Mouse (Mus musculus) adrenal gland, postnatal 4 days (tissue): ENCODE measurements around the gene Grin2a. TPM values are rescaled to one million over a fixed set of nuclear protein-coding genes. Genes with fewer than 3 reads are reported as not detected.
"Not testable (repeated sequence)": the region's sequence is repeated elsewhere in the genome, so short reads cannot be mapped to it uniquely, and the experiment has no call there.

ENCODE experiments used
- DNase-seq, 2 experiments: peaks; one replicate each; pipeline ENCODE4 v3.0.0; 2021 to 2022; ENCODE audit warnings: low spot score in 2 of 2, mixed read lengths in 2 of 2
- total RNA-seq, 2 experiments: library from RNA; stranded (reverse); gene quantifications; 2 replicates each; pipeline ENCODE4 v1.2.3; 2021

The Grin2a gene
- total RNA-seq, 2 experiments from 2014 or later = 2.9 TPM

DNA sequence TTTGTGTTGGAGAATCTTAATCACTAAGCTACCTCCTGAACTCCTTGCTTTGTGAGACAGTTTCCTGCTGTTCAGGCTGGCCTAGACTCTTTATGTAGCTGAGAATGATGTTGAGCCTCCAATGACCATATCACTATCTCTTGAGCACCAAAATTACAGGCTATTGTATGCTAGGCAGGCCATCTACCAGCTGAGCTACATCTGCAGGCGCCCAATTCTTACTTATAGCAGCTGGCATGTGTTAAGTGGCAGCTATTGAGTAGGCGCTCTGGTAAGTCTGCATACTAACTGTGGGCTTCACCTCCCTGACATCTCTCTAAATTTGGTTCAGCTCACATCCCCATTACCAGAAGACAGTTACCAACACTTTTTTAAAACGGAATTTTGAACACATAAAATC is 331.3 kb downstream of the Grin2a start:
- no peak for DNase-seq

- DNase-seq = no peak
Observed at GRCm38 (mm10) chr16:9663508-9663907, 331.9 kb downstream of the Grin2a start.

DNA sequence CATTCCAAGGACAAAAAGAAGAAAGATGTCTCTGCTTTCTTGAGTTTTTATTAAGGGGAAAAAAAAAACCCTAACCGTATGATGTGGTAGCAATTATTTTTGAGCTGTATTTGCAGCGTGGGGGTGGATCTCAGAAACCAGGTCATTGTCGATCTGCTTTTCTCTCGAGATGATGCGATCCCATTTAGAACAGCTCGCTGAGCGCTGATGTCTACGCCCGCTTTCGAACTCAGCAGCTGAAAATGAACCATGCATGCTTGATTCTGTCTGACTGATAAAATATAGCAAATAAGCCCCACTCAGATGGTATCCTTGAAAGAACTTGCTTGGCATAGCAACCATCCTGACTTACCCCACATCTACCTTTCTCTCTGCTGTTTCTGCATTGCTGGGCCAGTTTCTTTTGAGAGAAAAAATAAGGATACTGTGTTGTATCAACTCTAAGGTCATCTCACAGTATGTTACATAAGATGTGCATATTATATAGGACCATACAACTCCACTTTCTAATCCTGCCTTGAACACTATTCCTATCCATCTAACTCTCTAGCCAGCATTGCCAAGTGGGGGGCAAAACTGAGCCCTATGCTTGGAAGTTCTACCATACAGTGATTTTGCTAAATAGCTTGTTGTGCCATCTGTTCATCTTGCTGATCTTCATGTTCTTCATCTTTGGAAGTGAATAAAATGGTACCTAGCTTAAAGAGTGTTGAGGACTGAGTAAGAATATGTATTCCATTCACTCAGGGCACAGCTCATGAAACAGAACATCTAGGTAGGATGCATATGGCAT is 369.5 kb downstream of the Grin2a start:
- DNase-seq = no peak

GRCm38 (mm10) chr16:9624346-9624745 is 371.0 kb downstream of the Grin2a start:
- DNase-seq = no peak

DNA sequence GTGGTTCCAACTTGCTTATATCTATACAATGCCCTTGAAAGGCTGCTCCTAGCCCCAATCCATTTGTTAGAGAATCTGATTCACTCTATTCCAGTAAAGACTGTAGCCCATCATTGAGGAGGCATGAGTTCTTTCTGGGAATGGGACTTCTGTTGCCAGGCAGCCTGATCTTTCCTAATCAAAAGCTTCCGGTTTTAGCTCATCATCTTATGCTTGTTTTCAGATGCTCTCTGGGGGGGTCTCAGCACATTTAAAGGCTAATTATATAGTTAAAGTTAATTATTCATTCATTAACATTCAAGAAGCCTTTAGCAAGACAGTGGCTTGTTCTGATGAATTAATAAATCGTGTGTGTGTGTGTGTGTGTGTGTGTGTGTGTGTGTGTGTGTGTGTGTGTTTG is 377.2 kb downstream of the Grin2a start:
- DNase-seq = no peak

GRCm38 (mm10) chr16:9617215-9617614 is 378.1 kb downstream of the Grin2a start:
- DNase-seq = no peak

GRCm38 (mm10) chr16:9616807-9617206 is 378.6 kb downstream of the Grin2a start:
- DNase-seq = no peak

DNA sequence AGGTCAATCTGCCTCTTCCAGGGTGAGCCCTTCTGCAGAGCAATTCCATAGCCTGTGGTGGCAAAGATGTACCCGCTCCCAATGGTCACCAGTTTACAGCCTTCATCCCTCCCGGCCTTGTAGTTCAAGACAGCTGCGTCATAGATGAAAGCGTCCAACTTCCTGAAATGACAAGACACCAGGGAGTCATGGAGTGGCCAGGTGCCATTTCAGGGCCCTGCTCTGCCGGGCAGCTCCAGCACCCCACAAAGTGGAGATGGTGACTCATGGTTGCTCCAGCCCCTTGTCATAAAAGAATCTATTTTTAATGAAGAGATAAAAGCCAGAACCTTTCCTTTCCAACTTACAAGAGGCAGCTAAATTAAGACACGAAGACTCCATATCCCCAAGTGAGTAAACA is 382.8 kb downstream of the Grin2a start:
- DNase-seq = not testable (repeated sequence)

- DNase-seq = no peak
Observed at GRCm38 (mm10) chr16:9607432-9607831, 387.9 kb downstream of the Grin2a start.

DNA sequence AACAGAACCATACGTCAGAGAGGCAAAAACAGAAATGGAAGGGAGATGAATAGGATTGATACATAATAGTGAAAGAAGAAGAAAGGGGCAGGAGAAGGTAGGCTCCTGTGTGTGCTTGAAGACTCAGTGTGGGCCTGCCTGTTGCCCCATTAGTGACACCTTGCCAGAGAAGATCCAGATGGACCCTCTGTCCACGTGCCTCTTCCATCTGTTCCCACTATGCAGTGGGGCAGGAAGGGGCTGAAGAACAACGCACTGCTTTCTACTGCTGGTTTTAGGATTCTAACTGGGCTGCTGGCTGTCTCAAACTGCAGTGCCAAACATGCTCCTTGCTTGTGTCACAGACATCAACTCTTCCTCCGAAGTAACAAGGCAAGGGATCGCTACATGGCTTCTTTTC is 391.4 kb downstream of the Grin2a start:
- no peak for DNase-seq

DNA sequence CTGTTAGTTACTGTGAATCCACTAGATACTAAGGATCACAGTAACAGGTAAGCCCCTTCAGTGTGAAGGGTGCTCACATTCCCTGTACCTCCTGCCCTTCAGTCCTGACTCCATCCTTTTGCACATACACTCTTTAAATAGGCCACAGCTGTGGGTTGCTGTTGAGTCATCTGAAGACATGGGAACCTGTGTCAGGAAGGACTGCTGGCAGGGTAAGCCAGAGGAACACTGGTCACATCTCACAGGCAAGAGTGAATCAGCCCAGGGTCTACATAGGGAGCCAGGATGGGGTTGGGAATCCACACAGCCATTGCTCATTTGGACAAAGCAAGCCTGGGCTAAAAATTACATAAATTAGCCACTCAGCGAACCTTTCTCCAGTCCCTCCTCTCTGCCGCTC is 392.8 kb downstream of the Grin2a start:
- no peak for DNase-seq

- DNase-seq = no peak
Observed at GRCm38 (mm10) chr16:9589176-9589575, 406.2 kb downstream of the Grin2a start.

DNA sequence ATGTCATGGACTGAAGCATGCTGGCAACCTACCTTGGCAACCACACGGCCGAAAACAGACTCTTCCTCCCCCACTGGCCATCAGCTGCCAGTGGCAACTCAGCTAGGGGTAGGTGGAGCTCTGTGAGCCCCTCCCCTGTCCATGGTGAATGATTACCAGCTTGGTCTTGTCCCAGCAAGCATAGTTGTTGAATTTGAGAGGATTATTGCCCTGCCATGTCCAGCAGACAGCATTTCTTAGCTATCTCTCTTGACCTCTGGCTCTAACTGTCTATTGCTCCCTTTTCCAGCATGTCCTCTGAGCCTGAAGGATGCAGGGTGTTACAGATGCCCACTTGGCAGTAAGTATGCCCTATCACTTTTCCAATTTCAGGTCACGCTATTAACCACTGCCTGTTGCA is 406.9 kb downstream of the Grin2a start:
- no peak for DNase-seq

DNA sequence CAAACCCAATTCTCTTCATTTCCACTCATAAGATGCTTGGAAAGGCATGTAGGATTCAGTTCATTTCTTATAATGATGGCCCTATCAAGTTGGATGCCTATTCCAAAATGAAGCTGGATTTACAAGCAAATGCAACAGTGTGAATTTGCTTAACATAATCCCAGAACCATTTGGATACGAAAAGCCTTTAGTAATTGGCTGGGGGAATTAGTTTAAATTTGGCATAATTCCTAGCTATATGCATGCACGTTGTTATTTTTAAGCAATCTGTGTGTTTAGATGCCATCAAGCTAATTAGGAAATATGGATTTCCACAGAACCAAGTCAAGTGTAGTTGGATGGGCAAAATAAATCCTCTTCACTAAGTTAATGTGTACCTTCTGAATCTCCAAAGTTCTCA is 411.4 kb downstream of the Grin2a start:
- no peak for DNase-seq

- DNase-seq = no peak
Observed at GRCm38 (mm10) chr16:9571793-9572192, 423.6 kb downstream of the Grin2a start.

DNA sequence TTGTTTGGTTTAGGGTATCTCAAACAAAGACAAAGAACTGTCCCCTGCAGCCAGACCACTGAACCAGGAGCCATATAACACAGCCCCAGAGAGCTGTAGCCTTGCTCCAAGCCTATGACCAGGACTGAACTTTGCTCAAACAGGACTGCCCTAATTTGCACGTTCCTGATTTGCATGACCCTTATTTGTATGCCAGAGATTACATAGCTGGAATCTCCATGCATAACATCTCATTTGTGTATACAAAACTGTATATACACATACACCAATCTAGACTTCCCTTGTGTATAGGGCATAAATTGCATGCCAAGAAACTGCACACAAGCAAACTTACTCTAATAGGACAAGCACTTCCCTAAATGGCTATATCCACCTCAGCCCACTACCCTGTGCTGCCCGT is 428.1 kb downstream of the Grin2a start:
- DNase-seq = no peak

DNA sequence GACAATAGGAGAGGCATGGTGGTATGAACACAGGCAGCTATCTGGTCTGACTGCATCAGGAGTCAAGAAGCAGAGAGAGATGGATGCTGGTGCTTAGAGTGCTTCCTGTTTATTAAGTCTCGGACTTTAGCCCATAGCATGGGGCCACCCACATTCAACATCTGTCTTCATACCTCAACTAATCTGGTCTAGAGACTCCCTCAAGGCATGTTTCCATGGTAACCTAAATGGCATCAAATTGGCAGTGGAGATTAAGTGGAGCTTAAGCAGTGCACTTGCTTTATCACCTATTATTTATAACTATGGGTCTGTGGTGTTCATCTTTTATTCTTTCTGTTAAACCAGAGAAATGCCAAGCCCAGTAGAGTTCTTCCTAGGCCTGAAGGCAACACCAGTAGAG is 433.5 kb downstream of the Grin2a start:
- no peak for DNase-seq

DNA sequence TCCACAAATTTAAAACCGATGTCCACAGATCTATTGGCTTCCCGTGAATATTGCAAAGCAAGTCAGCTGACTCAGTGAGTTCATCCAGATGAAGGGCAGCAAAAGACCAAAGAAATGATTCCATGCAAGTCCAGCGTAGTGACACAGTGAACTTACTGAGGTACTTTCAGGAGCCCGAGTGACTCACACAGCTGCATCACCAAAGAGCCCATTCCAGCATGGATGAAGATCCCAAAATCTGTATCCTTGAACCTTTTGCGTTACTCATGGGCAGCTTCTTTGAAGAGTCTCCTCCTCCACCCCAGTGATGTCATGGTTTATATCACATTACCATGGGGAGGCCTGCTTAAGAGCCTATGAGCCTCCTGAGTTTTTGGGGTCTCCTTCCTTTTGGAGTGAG is 460.2 kb downstream of the Grin2a start:
- DNase-seq = no peak

DNA sequence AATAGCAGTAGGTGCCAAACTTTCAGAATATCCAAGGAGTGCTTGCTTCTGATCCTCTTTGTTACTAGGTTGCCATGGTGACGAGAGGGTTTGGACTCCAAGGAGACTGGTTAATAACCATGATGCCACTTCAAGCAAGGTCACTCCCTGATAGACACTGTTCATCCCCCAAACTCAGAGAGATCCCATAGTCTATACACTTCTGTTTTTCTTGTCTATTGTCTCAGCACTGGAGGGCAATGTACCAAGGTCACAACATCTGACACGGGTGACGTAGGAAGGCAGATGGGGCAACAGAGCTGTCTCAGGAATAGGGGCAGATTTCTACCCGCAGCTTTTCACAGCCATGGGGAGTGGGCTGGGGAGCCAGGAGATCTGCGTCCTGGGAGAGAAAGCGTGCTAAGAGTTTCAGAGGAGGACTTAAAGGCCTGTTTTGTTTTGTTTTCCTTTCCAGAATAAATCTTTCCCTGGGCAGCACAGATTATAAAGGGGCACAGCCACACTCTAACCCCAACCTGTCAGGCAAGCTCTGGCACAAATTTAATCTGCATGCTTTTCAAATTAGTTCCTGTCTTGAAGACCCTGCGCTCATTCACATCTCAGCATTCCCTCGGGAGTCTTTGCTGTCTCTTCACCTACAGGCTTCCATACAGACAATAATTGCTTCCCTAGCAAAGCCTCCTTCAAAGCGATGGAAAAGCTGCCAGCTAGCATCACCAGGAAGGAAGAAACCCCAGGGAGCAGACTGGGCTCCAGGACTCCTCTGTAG is 461.6 kb downstream of the Grin2a start:
- DNase-seq = no peak

GRCm38 (mm10) chr16:9532843-9533532 is 462.4 kb downstream of the Grin2a start:
- DNase-seq = no peak

DNA sequence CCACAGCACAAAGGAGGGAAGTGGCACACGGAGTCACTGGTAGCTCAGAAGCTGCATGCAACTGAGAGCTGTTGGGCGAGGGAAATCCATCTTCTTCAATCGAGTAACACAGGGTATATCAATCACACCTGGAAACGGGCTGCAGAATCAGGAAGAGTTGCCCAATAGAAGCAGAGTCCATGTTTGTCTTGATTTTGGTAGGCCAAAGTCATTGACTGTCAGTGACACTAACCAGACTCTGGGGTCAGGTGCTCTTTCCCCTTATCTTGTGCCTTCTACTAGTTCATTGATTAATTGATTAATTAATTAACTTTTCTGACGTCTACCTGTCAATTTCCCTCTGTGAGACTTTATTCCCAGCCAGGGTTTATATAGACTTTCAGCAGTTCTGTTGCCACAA is 468.1 kb downstream of the Grin2a start:
- no peak for DNase-seq

DNA sequence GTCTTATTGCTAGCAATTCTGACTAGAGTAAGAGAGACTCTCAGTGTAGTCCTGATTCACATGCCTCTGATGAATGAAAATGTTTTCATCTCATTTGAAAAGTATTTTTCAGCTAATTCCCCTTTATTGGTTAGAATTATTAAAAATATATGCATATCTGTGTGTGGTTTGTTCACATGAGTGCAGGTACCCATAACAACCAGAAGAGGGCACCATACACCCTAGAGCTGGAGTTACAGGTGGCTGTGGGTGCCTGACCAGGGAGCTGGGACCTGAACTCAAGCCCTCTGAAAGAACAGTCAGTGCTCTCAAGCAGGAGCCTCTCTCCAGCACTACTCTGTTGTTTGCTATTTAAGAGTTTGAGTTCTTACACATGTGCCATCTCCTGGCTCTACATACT is 472.0 kb downstream of the Grin2a start:
- no peak for DNase-seq
